Mouse (Mus musculus) heart, embryonic 13.5 days (tissue): Measurements from ENCODE around the gene Mogat1. TPM values are rescaled to one million over a fixed set of nuclear protein-coding genes. Genes with fewer than 3 reads are reported as not detected.
"Not testable (repeated sequence)": the region's sequence is repeated elsewhere in the genome, so short reads cannot be mapped to it uniquely, and the experiment has no call there.

ENCODE experiments used
- ATAC-seq: fragments of 200-750 bp; cut with Nextera tagmentation; 2 replicates; pipeline ENCODE4 v1.8.0; 2017; ENCODE audit warnings: moderate TSS enrichment; ENCODE audit not compliant: insufficient number of reproducible peaks, low FRiP score, low TSS enrichment; ENCODE audit errors: extremely low read depth
- H3K27ac ChIP-seq: fragments of 300-500 bp; sonication (generic); replicated peaks from 2 replicates; pipeline ENCODE4 v1.5.1; 2015; ENCODE audit warnings: moderate library complexity, mild to moderate bottlenecking, inconsistent platforms
- H3K27me3 ChIP-seq: fragments of 300-500 bp; sonication (generic); replicated peaks from 2 replicates; pipeline ENCODE4 v1.6.1; 2015; ENCODE audit warnings: mild to moderate bottlenecking, inconsistent platforms
- H3K36me3 ChIP-seq: fragments of 300-500 bp; sonication (generic); 2 replicates; pipeline ENCODE4 v1.6.1; 2015; ENCODE audit warnings: mild to moderate bottlenecking, inconsistent platforms
- H3K4me1 ChIP-seq: fragments of 300-500 bp; sonication (generic); 2 replicates; pipeline ENCODE4 v1.6.1; 2015; ENCODE audit warnings: inconsistent platforms
- H3K4me2 ChIP-seq: fragments of 300-500 bp; sonication (generic); 2 replicates; pipeline ENCODE4 v1.6.1; 2015; ENCODE audit warnings: inconsistent platforms, mild to moderate bottlenecking, moderate library complexity
- H3K4me3 ChIP-seq: fragments of 300-500 bp; sonication (generic); 2 replicates; pipeline ENCODE4 v1.5.1; 2015; ENCODE audit warnings: moderate library complexity, mild to moderate bottlenecking, inconsistent platforms
- H3K9ac ChIP-seq: fragments of 300-500 bp; sonication (generic); 2 replicates; pipeline ENCODE4 v1.6.1; 2015; ENCODE audit warnings: inconsistent platforms, mild to moderate bottlenecking, moderate library complexity
- H3K9me3 ChIP-seq: fragments of 300-500 bp; sonication (generic); 2 replicates; pipeline ENCODE4 v1.6.1; 2016; ENCODE audit warnings: inconsistent platforms
- WGBS: fragments of 180-500 bp; shearing (Covaris S2); methylation state at CpG from one replicate; pipeline ENCODE4 v1.1.7; 2015; ENCODE audit warnings: mixed read lengths; 5-methylcytosine and 5-hydroxymethylcytosine counted together
- polyA plus RNA-seq: library from polyadenylated mRNA; unstranded; fragments of >200 nt; fragmentation: Nextera tagmentation; extraction: Ambion mirVana; gene quantifications from 2 replicates; pipeline ENCODE4 v1.2.1, GENCODE M21; 2015

The Mogat1 gene
- polyA plus RNA-seq, 1 experiment from 2014 or later = not detected

- no peak for ATAC-seq
- Histone ChIP-seq H3K4me3 (peak overlapping the region; percentile 46), H3K27me3 (0 out of 2 replicates have a peak, but pooled peaks cover 3% of the 10 kb centered on the region), H3K9me3 (no peaks in the 10 kb centered on the region), H3K36me3 (no peaks in the 10 kb centered on the region), H3K9ac (peak overlapping the region; percentile 73), H3K4me1 (peaks cover 17% of the 10 kb centered on the region), H3K27ac (0 out of 2 replicates have a peak overlapping the region, but pooled peaks have one; percentile 21), H3K4me2 (peak overlapping the region; percentile 72)
- 23% methylated on average over 16 of the region's 16 CpGs for WGBS
Observed at GRCm38 (mm10) chr1:78537494-78538010, 26.8 kb downstream of the Mogat1 start.

DNA sequence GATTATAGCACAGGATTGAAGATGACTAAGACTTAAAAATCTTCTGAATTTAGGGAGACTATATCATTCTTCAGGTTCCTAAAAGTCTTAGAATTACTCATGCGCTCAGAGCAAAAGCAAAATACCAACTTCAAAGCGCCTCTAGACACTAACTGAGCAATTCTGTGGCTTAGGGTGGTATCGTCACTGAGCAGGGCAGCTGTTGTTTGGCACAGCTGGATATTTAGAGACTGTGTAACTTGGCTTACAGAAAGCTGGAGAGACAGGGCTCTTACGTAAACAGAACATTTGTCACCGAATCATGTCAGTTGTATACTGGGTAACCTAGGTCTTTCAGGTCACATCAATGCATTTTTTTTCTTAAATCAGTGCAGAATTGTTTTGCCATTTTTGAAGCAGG lies 27.6 kb downstream of the Mogat1 start:
- Histone ChIP-seq H3K9me3 (no peaks in the 10 kb centered on the region), H3K27me3 (0 out of 2 replicates have a peak, but pooled peaks cover 3% of the 10 kb centered on the region), H3K4me3 (no peak overlapping the region), H3K36me3 (no peaks in the 10 kb centered on the region), H3K4me1 (peaks cover 17% of the 10 kb centered on the region), H3K9ac (no peak overlapping the region), H3K4me2 (no peak overlapping the region), H3K27ac (no peak overlapping the region)
- no peak for ATAC-seq
- 79% methylated on average over 5 of the region's 5 CpGs for WGBS

DNA sequence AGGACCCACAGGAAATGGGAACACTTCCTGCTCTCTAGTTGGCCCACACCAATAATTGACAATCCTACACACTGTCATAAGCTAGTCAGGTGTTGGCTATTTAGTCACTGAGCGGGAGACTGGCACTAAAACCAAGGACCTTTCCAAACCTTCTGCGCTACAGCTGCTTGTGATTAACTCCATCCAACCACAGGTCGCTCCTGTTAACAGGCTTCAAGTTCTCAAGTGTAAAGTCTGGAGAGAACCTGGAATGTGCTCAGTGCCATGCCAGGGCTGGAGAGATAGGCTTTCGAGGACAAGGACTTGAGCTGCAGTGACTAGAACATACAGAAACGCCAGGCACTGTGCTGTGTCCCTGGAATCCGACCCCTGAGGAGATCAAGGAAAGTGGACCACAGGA lies 28.4 kb downstream of the Mogat1 start:
- Histone ChIP-seq H3K27me3 (0 out of 2 replicates have a peak, but pooled peaks cover 3% of the 10 kb centered on the region), H3K9ac (no peak overlapping the region), H3K36me3 (no peaks in the 10 kb centered on the region), H3K4me1 (peaks cover 17% of the 10 kb centered on the region), H3K27ac (0 out of 2 replicates have a peak overlapping the region, but pooled peaks have one; percentile 2), H3K9me3 (no peaks in the 10 kb centered on the region), H3K4me2 (no peak overlapping the region), H3K4me3 (no peak overlapping the region)
- no peak for ATAC-seq
- WGBS = 42% methylated on average over 6 of the region's 6 CpGs

DNA sequence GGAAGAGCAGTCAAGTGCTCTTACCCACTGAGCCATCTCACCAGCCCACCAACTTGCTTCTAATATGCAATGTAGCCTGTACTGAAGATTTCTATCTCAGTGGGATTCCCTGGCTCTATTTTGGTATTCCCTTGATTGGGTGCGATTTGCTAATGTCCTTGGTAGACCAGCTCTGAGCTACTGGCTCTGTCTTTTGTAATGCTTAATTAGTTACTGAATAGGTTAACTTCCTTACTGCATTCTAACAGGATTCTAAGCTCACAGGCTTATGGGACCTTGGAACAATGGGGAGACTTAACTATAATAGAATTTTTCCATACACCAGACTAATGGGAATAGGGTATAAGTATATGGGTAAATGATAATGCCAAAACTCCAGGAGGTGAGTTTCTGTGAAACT lies 32.8 kb downstream of the Mogat1 start:
- not testable (repeated sequence) for H3K4me1 ChIP-seq, H3K4me3 ChIP-seq, H3K9ac ChIP-seq, H3K27ac ChIP-seq, H3K4me2 ChIP-seq, H3K9me3 ChIP-seq, H3K36me3 ChIP-seq, H3K27me3 ChIP-seq, ATAC-seq
- WGBS = 79% methylated on average over 1 of the region's 1 CpGs

- WGBS = 81% methylated on average over 9 of the region's 9 CpGs
- H3K4me2 ChIP-seq = no peak overlapping the region
- H3K36me3 ChIP-seq = no peaks in the 10 kb centered on the region
- H3K9ac ChIP-seq = no peak overlapping the region
- no peak for ATAC-seq
- H3K27me3 ChIP-seq = no peaks in the 10 kb centered on the region
- H3K4me3 ChIP-seq = no peak overlapping the region
- no peaks in the 10 kb centered on the region for H3K9me3 ChIP-seq
- H3K27ac ChIP-seq = no peak overlapping the region
- 0 out of 2 replicates have a peak, but pooled peaks cover 10% of the 10 kb centered on the region for H3K4me1 ChIP-seq
Observed at GRCm38 (mm10) chr1:78546258-78546657, 35.5 kb downstream of the Mogat1 start.

- 24% methylated on average over 6 of the region's 6 CpGs for WGBS
- Histone ChIP-seq H3K9me3 (no peaks in the 10 kb centered on the region), H3K27me3 (no peaks in the 10 kb centered on the region), H3K4me3 (no peak overlapping the region), H3K27ac (no peak overlapping the region), H3K4me1 (0 out of 2 replicates have a peak, but pooled peaks cover 10% of the 10 kb centered on the region), H3K4me2 (no peak overlapping the region), H3K36me3 (no peaks in the 10 kb centered on the region), H3K9ac (no peak overlapping the region)
- no peak for ATAC-seq
Observed at GRCm38 (mm10) chr1:78548961-78549360, 38.2 kb downstream of the Mogat1 start.

DNA sequence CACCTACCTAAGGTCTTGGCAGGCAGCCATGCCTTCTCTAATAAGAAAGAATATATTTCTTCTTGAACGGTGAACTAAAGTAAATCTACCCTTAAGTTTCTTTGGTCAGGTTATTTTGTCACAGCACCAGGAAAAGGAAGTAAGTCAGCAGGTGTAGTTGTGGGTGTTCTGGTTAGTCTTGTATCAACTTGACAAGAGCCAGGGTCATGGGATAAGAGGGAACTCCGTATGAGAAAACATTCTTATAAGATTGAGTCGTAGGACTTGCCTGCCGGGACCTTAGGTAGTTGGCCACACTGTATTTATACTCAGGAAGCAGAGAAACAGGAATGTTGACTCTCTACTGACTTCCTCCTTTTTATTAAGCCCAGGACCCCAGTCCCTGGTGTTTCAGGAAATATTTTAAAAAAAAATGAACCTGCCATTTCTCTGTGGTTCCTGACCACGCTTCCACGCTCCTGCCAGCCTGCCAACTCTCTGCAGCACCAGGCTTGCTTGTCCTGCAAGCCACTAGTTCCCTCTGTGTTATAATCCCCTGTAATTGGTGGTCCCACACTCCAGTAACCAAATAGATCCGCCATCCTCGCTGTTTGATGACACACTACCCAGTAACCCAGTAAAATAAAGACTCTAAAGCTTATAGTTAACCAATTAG lies 43.3 kb downstream of the Mogat1 start:
- no peak overlapping the region for H3K4me2 ChIP-seq
- H3K9me3 ChIP-seq = peaks cover 9% of the 10 kb centered on the region; the same call in 1 of the 2 replicates
- ATAC-seq = no peak
- 0 out of 2 replicates have a peak, but pooled peaks cover 5% of the 10 kb centered on the region for H3K4me1 ChIP-seq
- no peak overlapping the region for H3K4me3 ChIP-seq
- WGBS = 51% methylated on average over 8 of the region's 8 CpGs
- no peaks in the 10 kb centered on the region for H3K36me3 ChIP-seq
- H3K27me3 ChIP-seq = no peaks in the 10 kb centered on the region
- H3K27ac ChIP-seq = no peak overlapping the region; the same call in 1 of the 2 replicates
- no peak overlapping the region for H3K9ac ChIP-seq

GRCm38 (mm10) chr1:78566963-78567362 lies 56.2 kb downstream of the Mogat1 start:
- Histone ChIP-seq H3K27me3 (no peaks in the 10 kb centered on the region), H3K4me1 (peaks cover 41% of the 10 kb centered on the region), H3K4me2 (peak overlapping the region; percentile 44; the same call in 1 of the 2 replicates), H3K9me3 (0 out of 2 replicates have a peak, but pooled peaks cover 8% of the 10 kb centered on the region), H3K27ac (peak overlapping the region; percentile 88), H3K36me3 (no peaks in the 10 kb centered on the region), H3K9ac (no peak overlapping the region), H3K4me3 (no peak overlapping the region)
- ATAC-seq = peak; percentile 57; the same call in 1 of the 2 replicates
- 48% methylated on average over 2 of the region's 2 CpGs for WGBS

DNA sequence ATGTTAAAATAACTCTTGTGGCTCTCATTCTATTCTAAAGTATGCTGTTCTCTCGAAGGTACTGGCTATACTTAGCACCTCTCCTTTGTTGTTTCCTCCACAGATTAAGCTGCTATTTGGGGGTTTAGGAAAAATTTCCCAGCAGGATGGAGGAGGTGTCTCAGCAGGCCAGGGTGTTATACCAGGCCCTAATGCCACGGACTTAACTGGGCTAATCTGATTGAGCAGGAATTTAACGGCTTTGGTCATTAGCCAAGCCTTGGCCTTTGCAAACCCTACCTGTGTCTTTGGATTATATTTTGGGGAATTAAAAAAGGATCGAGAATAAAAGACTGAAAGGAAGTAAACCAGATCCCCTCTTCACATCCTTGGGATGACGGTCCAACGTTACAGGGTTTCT lies 56.6 kb downstream of the Mogat1 start:
- Histone ChIP-seq H3K27ac (peak overlapping the region; percentile 88), H3K4me3 (no peak overlapping the region), H3K4me2 (peak overlapping the region; percentile 44), H3K36me3 (no peaks in the 10 kb centered on the region), H3K9me3 (0 out of 2 replicates have a peak, but pooled peaks cover 8% of the 10 kb centered on the region), H3K4me1 (peaks cover 41% of the 10 kb centered on the region), H3K9ac (peak overlapping the region; percentile 56), H3K27me3 (no peaks in the 10 kb centered on the region)
- ATAC-seq = no peak
- WGBS = 12% methylated on average over 6 of the region's 6 CpGs

DNA sequence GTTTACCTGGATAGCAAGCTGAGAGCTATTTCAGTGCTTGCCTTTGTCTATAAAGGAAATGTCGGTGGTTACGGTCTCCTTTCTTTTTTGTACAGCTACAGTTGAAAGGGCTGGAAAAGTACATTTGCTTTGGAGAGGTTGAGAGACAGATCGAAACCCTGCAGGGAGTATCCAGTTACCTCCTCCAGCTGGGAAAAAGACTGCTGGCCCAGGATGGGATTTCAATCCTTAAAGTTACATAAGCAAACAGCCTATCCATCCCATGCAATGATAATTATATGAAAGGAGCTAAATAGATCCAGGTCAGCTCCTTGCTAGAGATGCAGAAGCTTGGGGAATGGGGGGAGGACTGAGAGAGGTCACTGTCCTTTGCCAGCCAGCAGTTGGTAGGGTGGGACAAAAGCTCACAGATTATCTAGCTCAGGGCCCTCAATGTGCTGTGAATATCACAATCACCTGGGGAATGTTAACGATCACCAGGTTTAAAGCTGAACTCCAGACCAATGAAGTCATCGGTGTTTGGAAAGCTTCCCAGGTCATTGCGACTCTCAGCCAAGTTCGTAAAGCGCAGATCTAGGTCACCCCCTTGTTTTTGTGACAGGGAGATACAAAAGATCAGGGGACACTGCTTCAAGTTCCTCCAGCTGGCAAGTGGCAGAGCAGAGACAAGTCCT lies 57.2 kb downstream of the Mogat1 start:
- Histone ChIP-seq H3K4me3 (no peak overlapping the region), H3K4me1 (peaks cover 38% of the 10 kb centered on the region), H3K36me3 (no peaks in the 10 kb centered on the region), H3K9ac (peak overlapping the region; percentile 59), H3K27me3 (0 out of 2 replicates have a peak, but pooled peaks cover 3% of the 10 kb centered on the region), H3K27ac (peak overlapping the region; percentile 88), H3K9me3 (0 out of 2 replicates have a peak, but pooled peaks cover 8% of the 10 kb centered on the region), H3K4me2 (peak overlapping the region; percentile 44)
- 17% methylated on average over 8 of the region's 8 CpGs for WGBS
- no peak for ATAC-seq

DNA sequence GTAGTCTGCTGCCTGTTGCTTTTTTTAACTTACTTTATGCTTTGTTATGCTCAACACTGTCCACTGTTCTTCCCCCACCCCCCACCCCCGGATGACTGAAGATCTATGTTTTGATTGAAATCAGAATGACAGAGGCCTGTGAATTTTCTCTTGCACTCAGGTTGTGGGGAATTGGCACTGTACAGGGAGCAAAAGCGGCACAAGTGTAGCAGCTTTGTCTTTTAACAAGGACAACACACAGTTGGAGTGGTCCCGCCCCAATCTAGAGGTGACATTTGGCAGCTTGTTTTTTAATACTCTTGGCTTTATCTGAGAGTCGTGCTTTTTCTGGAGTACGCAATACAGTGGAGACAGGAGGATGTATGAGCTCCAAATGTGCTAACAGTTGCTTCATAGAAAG lies 58.8 kb downstream of the Mogat1 start:
- 22% methylated on average over 5 of the region's 5 CpGs for WGBS
- peak overlapping the region; percentile 65 for H3K27ac ChIP-seq

More for the DNA sequence above, 58.8 kb downstream of the Mogat1 start:
- Histone ChIP-seq H3K4me2 (no peak overlapping the region), H3K9me3 (0 out of 2 replicates have a peak, but pooled peaks cover 4% of the 10 kb centered on the region), H3K27me3 (0 out of 2 replicates have a peak, but pooled peaks cover 3% of the 10 kb centered on the region), H3K36me3 (no peaks in the 10 kb centered on the region), H3K4me3 (no peak overlapping the region), H3K9ac (no peak overlapping the region), H3K4me1 (peaks cover 36% of the 10 kb centered on the region)
- ATAC-seq = no peak
